Mouse (Mus musculus) heart, adult 10 weeks (tissue): ENCODE measurements around the gene Olfr670. TPM values are rescaled to one million over a fixed set of nuclear protein-coding genes. Genes with fewer than 3 reads are reported as not detected.

Experiments
- polyA plus RNA-seq: library from polyadenylated mRNA; stranded (reverse); fragments of 350-450 nt; fragmentation: Illumina TruSeq; extraction: RNeasy Lipid Tissue Mini Kit (QIAGEN cat#74804); gene quantifications from one replicate; pipeline ENCODE4 v1.2.3, GENCODE M21; 2014; ENCODE audit warnings: low read depth, low replicate concordance

Gene Olfr670
- not detected for polyA plus RNA-seq

DNA sequence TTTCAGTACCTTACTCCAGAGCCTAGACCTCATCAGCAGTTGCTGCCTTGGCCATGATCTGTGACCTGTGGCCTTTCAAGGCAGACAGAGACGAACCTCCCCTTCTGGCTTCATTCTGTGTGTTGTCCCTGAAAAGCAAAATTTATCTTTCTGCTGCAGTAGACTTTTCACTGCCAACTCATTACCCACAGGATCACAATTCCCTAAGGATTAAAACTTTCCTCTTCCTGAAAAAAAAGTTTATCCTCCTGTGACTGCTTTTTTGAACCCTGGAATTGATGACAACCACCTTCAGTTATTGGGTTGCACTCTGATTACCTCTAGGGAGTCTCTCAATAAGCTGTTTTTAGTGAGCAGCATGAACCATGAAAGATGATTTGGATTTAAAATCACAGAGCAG is at the start of gene Olfr670:
Gene Olfr670 (minus strand): TSS at position 101 of the 400 bp plus-strand sequence.

DNA sequence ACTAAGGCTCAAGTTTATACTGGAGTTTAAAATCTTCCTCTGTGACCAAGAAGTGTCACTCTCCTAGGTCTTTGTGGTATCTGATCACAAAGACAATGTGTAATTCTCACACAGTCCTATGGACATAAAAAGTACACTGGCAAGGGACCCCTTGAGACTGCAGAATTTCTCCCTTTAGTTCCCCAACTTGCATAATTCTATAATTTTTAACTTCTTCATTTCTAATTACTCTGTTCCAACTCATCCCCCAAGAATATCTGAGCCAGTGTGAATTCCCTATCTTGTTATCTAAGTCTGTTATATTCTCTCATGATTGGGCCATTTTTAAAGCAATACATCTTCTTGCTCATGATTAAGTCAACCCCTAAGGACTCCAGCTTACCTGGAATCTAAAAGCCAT is 39.5 kb upstream of the Olfr670 start, which contains the start of gene Olfr672:
Gene Olfr672 (minus strand): TSS at position 101 of the 400 bp plus-strand sequence.

GRCm38 (mm10) chr7:104979026-104979425 is 16.6 kb upstream of the Olfr670 start, which contains the start of gene Olfr671:
Gene Olfr671 (minus strand): TSS chr7:104979126.

GRCm38 (mm10) chr7:104933940-104934339 is 28.5 kb downstream of the Olfr670 start, which contains the start of gene Olfr669:
Gene Olfr669 (plus strand): TSS chr7:104934240.

GRCm38 (mm10) chr7:104927957-104928356 is 34.5 kb downstream of the Olfr670 start, which contains the start of gene Olfr668:
Gene Olfr668 (minus strand): TSS chr7:104928057.

GRCm38 (mm10) chr7:104921382-104921781 is 41.0 kb downstream of the Olfr670 start, which contains the start of gene Olfr667:
Gene Olfr667 (minus strand): TSS chr7:104921482.

Other genes starting within 250 kb of the Olfr670 start
- gene Usp17le, start 185.2 kb downstream of the Olfr670 start, polyA plus RNA-seq: not detected
- gene Usp17lb, start 120.0 kb downstream of the Olfr670 start, polyA plus RNA-seq: not detected
- not detected for gene Usp17la, start 105.6 kb downstream of the Olfr670 start, polyA plus RNA-seq
- not detected for gene Olfr665, start 84.6 kb downstream of the Olfr670 start, polyA plus RNA-seq
- not detected for gene Olfr666, start 66.7 kb downstream of the Olfr670 start, polyA plus RNA-seq
- gene Olfr667, start 41.1 kb downstream of the Olfr670 start, polyA plus RNA-seq: not detected
- gene Olfr668, start 34.6 kb downstream of the Olfr670 start, polyA plus RNA-seq: not detected
- gene Olfr669, start 28.4 kb downstream of the Olfr670 start, polyA plus RNA-seq: not detected
- gene Olfr671, start 16.5 kb upstream of the Olfr670 start, polyA plus RNA-seq: not detected
- gene Olfr672, start 39.4 kb upstream of the Olfr670 start, polyA plus RNA-seq: not detected
- gene Olfr675, start 65.8 kb upstream of the Olfr670 start, polyA plus RNA-seq: not detected
- not detected for gene Olfr676, start 70.1 kb upstream of the Olfr670 start, polyA plus RNA-seq
- gene Olfr677, start 88.8 kb upstream of the Olfr670 start, polyA plus RNA-seq: not detected
- gene Olfr678, start 101.9 kb upstream of the Olfr670 start, polyA plus RNA-seq: not detected
- not detected for gene Olfr679, start 118.6 kb upstream of the Olfr670 start, polyA plus RNA-seq
- gene Olfr680-ps1, start 130.2 kb upstream of the Olfr670 start, polyA plus RNA-seq: not detected
- gene Olfr681, start 154.2 kb upstream of the Olfr670 start, polyA plus RNA-seq: not detected
- not detected for gene Olfr683, start 184.4 kb upstream of the Olfr670 start, polyA plus RNA-seq
- gene Olfr684, start 201.0 kb upstream of the Olfr670 start, polyA plus RNA-seq: not detected
- gene Olfr685, start 223.4 kb upstream of the Olfr670 start, polyA plus RNA-seq: not detected
- gene Olfr686, start 244.9 kb upstream of the Olfr670 start, polyA plus RNA-seq: not detected